Mouse (Mus musculus): ENCODE measurements at regions not wholly inside any gene's neighbourhood (a gene's known extent, or its start where the extent isn't known, plus 50 kb on each side); places are given as distances from the start of the nearest gene placed in this dataset.
A peak's percentile ranks its signal among the peaks of the same experiment; 100 is the strongest.

- Histone ChIP-seq H3K9ac (no peak overlapping the region), H3K36me3 (no peaks in the 10 kb centered on the region), H3K4me1 (0 out of 2 replicates have a peak, but pooled peaks cover under 1% of the 10 kb centered on the region), H3K27me3 (replicated peaks) (no peaks in the 10 kb centered on the region), H3K4me3 (replicated peaks) (no peak overlapping the region), H3K4me2 (no peak overlapping the region), H3K27ac (no peak overlapping the region), H3K9me3 (no peaks in the 10 kb centered on the region)
- 67% methylated on average over 9 of the region's 9 CpGs for WGBS
- no peak for ATAC-seq (ENCODE audit: insufficient read depth, low FRiP score, low read depth)
These were observed 53.3 kb downstream of the Fos start for GRCm38 (mm10) chr12:85527011-85527410.

DNA sequence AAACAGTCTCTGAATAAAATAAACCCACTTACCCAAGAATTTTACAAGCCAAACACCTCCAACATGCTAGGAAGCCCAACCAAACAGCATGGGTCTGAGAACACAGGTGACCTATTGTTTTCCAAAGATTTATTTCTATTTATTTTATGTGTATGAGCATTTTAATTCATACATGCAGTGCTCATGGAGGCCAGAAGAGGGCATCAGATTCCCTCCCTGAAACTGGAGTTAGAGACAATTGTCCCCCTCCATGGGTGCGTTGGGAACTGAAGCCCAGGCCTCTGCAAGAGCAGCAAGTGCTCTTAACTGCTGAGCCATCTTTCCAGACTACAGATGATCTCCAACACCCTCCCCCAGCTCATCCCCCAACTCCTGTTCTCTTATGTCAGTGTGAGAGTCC, 57.9 kb downstream of the Fos start:
- Histone ChIP-seq H3K27ac (no peak overlapping the region; the same call in 1 of the 2 replicates), H3K4me1 (peaks cover 7% of the 10 kb centered on the region; the same call in 1 of the 2 replicates), H3K36me3 (no peaks in the 10 kb centered on the region), H3K4me3 (replicated peaks) (no peak overlapping the region), H3K27me3 (replicated peaks) (no peaks in the 10 kb centered on the region), H3K9ac (no peak overlapping the region), H3K4me2 (no peak overlapping the region), H3K9me3 (no peaks in the 10 kb centered on the region)
- WGBS = 82% methylated on average over 1 of the region's 1 CpGs
- no peak for ATAC-seq (ENCODE audit: insufficient read depth, low FRiP score, low read depth)

GRCm38 (mm10) chr12:85532221-85532612, 58.5 kb downstream of the Fos start:
- Histone ChIP-seq H3K4me1 (peaks cover 7% of the 10 kb centered on the region; the same call in 1 of the 2 replicates), H3K27me3 (replicated peaks) (no peaks in the 10 kb centered on the region), H3K4me2 (no peak overlapping the region), H3K9me3 (no peaks in the 10 kb centered on the region), H3K9ac (no peak overlapping the region), H3K36me3 (no peaks in the 10 kb centered on the region), H3K4me3 (replicated peaks) (no peak overlapping the region), H3K27ac (peak overlapping the region; percentile 77)
- ATAC-seq (ENCODE audit: insufficient read depth, low FRiP score, low read depth) = no peak; the same call in 1 of the 2 replicates
- WGBS = 45% methylated on average over 3 of the region's 3 CpGs

- Histone ChIP-seq H3K27ac (peak overlapping the region; percentile 77), H3K9ac (no peak overlapping the region), H3K4me3 (replicated peaks) (no peak overlapping the region), H3K27me3 (replicated peaks) (no peaks in the 10 kb centered on the region), H3K9me3 (no peaks in the 10 kb centered on the region), H3K4me2 (no peak overlapping the region), H3K4me1 (peaks cover 7% of the 10 kb centered on the region; the same call in 1 of the 2 replicates), H3K36me3 (no peaks in the 10 kb centered on the region)
- ATAC-seq (ENCODE audit: insufficient read depth, low FRiP score, low read depth) = peak; percentile 71; the same call in 1 of the 2 replicates
- 41% methylated on average over 14 of the region's 14 CpGs for WGBS
These were observed 59.1 kb downstream of the Fos start for GRCm38 (mm10) chr12:85532613-85533460.

DNA sequence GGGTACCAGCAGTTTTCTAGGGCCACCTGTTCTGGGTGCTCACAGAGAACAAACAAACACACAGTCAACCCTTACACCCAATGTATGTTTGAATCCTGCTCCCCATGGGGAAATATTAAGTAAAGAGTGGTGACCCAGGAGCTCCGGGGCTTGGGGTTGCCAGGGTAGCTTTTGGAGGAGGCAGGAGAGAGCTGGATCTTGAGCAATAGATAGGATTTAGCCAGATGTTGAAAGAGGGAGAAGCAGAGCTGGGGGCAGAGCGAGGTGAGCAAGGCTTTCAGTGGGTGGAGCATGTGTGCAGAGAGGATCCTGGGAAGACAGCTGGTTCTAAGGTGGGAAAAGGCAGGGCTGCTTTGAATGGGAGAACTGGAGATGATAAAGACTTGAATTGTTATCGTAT, 59.9 kb downstream of the Fos start:
- H3K9me3 ChIP-seq = no peaks in the 10 kb centered on the region
- H3K36me3 ChIP-seq = no peaks in the 10 kb centered on the region
- no peak for ATAC-seq (ENCODE audit: insufficient read depth, low FRiP score, low read depth)
- H3K4me1 ChIP-seq = peaks cover 7% of the 10 kb centered on the region; the same call in 1 of the 2 replicates
- no peak overlapping the region for H3K4me3 ChIP-seq (replicated peaks)
- H3K27ac ChIP-seq = peak overlapping the region; percentile 22; the same call in 1 of the 2 replicates
- H3K27me3 ChIP-seq (replicated peaks) = no peaks in the 10 kb centered on the region
- no peak overlapping the region for H3K4me2 ChIP-seq
- 81% methylated on average over 3 of the region's 3 CpGs for WGBS
- no peak overlapping the region for H3K9ac ChIP-seq

DNA sequence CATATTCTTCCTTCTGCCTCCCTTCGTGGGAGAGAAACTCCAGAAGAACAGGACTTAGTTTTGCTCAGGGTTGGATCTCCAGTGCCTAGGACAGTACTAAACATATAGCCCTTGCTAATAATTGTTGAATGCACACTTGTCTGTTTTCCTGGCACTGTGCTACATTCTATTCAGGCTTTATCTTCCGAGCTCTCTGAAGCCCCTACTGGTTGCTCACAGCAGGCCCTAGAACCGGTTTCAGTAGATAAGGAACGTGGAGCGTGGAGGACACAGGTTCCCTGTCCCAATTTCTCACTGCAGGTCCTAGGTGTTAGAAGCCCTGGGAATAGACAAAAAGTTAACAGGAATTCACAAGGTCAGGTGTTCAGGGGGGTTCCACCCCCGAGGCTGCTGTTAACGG, 59.4 kb upstream of the Jdp2 start:
- 38% methylated on average over 7 of the region's 7 CpGs for WGBS

DNA sequence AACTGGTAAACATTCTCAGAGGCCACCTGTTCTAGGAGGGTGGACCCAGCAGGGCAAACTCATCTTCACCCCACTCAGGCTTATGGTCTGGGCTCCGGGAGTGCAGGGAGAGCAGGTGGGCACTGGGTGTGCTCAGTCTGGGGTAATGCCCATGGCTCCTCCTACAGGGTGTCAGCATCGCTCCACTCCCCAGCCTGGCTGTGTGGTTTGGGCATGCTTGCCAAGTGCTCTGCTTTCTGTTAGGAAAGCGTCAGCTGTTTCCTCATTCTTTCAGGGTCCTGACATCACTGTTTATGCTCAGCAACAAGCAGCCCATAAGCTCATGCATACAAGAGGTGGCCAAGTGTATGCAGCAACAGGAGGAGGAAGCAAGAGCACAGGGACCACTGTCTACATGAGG, 57.7 kb upstream of the Jdp2 start:
- no peaks in the 10 kb centered on the region for H3K27me3 ChIP-seq (replicated peaks)
- no peaks in the 10 kb centered on the region for H3K36me3 ChIP-seq
- peaks cover 9% of the 10 kb centered on the region; the same call in 1 of the 2 replicates for H3K4me1 ChIP-seq
- peak; percentile 78 for ATAC-seq (ENCODE audit: insufficient read depth, low FRiP score, low read depth)
- no peaks in the 10 kb centered on the region for H3K9me3 ChIP-seq
- H3K27ac ChIP-seq = no peak overlapping the region
- H3K4me2 ChIP-seq = no peak overlapping the region
- 18% methylated on average over 3 of the region's 3 CpGs for WGBS
- no peak overlapping the region for H3K9ac ChIP-seq
- no peak overlapping the region for H3K4me3 ChIP-seq (replicated peaks)

More for the DNA sequence above, 59.4 kb upstream of the Jdp2 start:
- Histone ChIP-seq H3K4me2 (no peak overlapping the region), H3K4me3 (replicated peaks) (no peak overlapping the region), H3K4me1 (peaks cover 9% of the 10 kb centered on the region; the same call in 1 of the 2 replicates), H3K9ac (no peak overlapping the region), H3K27ac (no peak overlapping the region), H3K36me3 (no peaks in the 10 kb centered on the region), H3K9me3 (no peaks in the 10 kb centered on the region), H3K27me3 (replicated peaks) (no peaks in the 10 kb centered on the region)
- no peak for ATAC-seq (ENCODE audit: insufficient read depth, low FRiP score, low read depth)

DNA sequence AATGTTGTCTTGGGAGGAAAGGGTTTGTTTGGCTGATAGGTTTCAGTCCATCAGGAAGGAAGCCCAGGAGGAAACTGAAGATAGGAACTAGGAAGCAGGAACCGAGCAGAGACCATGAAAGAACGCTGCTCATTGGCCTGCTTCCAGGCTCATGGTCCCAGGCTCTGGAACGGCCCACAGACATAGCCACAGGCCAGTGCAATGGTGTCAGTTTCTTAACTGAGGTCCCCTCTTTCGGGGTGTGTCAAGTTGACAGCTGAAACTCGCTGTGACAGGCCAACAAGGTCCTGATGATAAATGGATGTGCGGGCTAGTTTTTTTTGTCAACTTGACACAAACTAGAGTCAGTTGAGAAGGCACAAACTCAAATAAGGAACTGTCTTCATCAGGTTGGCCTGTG, 55.9 kb upstream of the Jdp2 start:
- Histone ChIP-seq H3K27me3 (replicated peaks) (no peaks in the 10 kb centered on the region), H3K9ac (no peak overlapping the region), H3K9me3 (no peaks in the 10 kb centered on the region), H3K36me3 (no peaks in the 10 kb centered on the region), H3K4me2 (no peak overlapping the region), H3K4me3 (replicated peaks) (no peak overlapping the region), H3K27ac (no peak overlapping the region), H3K4me1 (peaks cover 9% of the 10 kb centered on the region; the same call in 1 of the 2 replicates)
- ATAC-seq (ENCODE audit: insufficient read depth, low FRiP score, low read depth) = no peak
- 74% methylated on average over 6 of the region's 6 CpGs for WGBS

DNA sequence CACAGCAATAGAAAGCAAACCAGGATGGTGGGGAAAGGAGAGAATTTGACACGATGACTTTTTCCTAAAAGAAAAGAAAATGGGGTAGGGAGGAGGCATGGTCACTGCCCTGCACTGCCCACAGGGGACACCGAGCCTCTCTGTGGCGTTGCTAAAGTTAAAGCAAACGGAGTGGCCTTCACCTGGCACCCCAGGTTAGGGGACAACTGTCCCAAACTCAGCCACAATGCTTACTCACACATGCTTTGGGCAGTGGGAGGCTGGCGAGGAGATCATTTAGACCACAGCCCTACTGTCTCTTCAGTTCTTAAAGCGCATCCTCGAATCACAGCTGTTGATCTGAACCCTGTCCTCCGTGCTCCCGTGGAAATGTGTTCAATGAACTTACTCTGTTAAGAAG, 55.3 kb upstream of the Jdp2 start:
- 85% methylated on average over 9 of the region's 9 CpGs for WGBS
- Histone ChIP-seq H3K9me3 (no peaks in the 10 kb centered on the region), H3K4me1 (peaks cover 12% of the 10 kb centered on the region; the same call in 1 of the 2 replicates), H3K27ac (no peak overlapping the region), H3K4me2 (no peak overlapping the region), H3K9ac (no peak overlapping the region), H3K27me3 (replicated peaks) (no peaks in the 10 kb centered on the region), H3K36me3 (no peaks in the 10 kb centered on the region), H3K4me3 (replicated peaks) (no peak overlapping the region)
- ATAC-seq (ENCODE audit: insufficient read depth, low FRiP score, low read depth) = no peak

DNA sequence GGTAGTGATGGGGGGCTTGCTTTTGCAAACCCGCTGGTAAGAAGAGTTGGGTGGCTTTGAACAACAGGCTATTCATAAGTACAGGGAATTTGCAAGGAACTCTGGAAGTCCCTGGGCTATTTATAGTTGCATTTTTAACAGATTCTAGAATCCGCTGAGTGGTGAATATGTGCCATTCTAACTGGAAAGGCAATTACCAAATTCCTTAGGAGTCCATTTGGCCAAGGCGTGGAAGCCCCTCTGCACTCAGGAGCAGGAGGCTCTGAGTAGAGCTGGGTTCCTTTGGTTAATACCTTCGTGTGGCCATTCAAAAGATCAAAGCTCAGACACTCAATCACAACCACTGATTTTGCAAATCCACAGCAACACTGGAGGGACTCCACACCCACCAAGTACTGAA, 54.0 kb upstream of the Jdp2 start:
- no peak overlapping the region for H3K4me3 ChIP-seq (replicated peaks)

DNA sequence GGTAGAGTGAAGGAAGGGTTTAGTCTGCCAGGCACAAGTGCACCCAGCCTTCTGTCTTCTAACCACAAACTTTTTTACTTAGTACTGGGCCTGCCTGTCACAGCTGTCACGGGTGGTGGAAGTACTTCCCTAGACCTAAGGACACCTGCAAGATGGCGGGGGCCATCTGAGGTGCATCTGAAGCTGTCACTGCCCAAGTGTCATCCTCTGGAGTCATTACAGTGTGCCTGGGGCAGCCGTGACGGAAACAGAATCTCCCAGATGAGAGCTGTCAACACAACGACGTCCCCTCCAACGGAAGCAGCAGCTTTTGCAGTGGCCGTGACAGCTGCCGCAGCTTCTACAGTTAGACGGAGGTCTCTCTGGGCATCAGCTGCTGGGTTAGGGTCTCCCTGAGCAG, 53.1 kb upstream of the Jdp2 start:
- Histone ChIP-seq H3K4me1 (peaks cover 15% of the 10 kb centered on the region; the same call in 1 of the 2 replicates), H3K9me3 (no peaks in the 10 kb centered on the region), H3K4me3 (replicated peaks) (no peak overlapping the region), H3K27ac (no peak overlapping the region), H3K36me3 (no peaks in the 10 kb centered on the region), H3K4me2 (no peak overlapping the region), H3K9ac (no peak overlapping the region), H3K27me3 (replicated peaks) (no peaks in the 10 kb centered on the region)
- no peak; the same call in 1 of the 2 replicates for ATAC-seq (ENCODE audit: insufficient read depth, low FRiP score, low read depth)
- WGBS = 50% methylated on average over 10 of the region's 10 CpGs

More for the DNA sequence above, 54.0 kb upstream of the Jdp2 start:
- Histone ChIP-seq H3K9ac (no peak overlapping the region), H3K9me3 (no peaks in the 10 kb centered on the region), H3K27me3 (replicated peaks) (no peaks in the 10 kb centered on the region), H3K27ac (no peak overlapping the region), H3K4me2 (no peak overlapping the region), H3K36me3 (no peaks in the 10 kb centered on the region), H3K4me1 (peaks cover 16% of the 10 kb centered on the region; the same call in 1 of the 2 replicates)
- 55% methylated on average over 4 of the region's 4 CpGs for WGBS
- ATAC-seq (ENCODE audit: insufficient read depth, low FRiP score, low read depth) = no peak

GRCm38 (mm10) chr12:85548076-85548475, 50.8 kb upstream of the Jdp2 start:
- WGBS = 47% methylated on average over 8 of the region's 8 CpGs
- H3K27ac ChIP-seq = no peak overlapping the region

More at GRCm38 (mm10) chr12:85548076-85548475, 50.8 kb upstream of the Jdp2 start:
- ATAC-seq (ENCODE audit: insufficient read depth, low FRiP score, low read depth) = no peak
- H3K36me3 ChIP-seq = no peaks in the 10 kb centered on the region
- H3K4me3 ChIP-seq (replicated peaks) = no peak overlapping the region
- H3K4me1 ChIP-seq = peaks cover 7% of the 10 kb centered on the region; the same call in 1 of the 2 replicates
- no peak overlapping the region for H3K9ac ChIP-seq
- H3K4me2 ChIP-seq = no peak overlapping the region
- no peaks in the 10 kb centered on the region for H3K27me3 ChIP-seq (replicated peaks)
- H3K9me3 ChIP-seq = no peaks in the 10 kb centered on the region
